Mouse (Mus musculus) limb, embryonic 14.5 days (tissue): Measurements from ENCODE around the gene Arfgef3. TPM values are rescaled to one million over a fixed set of nuclear protein-coding genes. Genes with fewer than 3 reads are reported as not detected.
"Not testable (repeated sequence)": the region's sequence is repeated elsewhere in the genome, so short reads cannot be mapped to it uniquely, and the experiment has no call there.

Experiments
- ATAC-seq: fragments of 200-750 bp; cut with Nextera tagmentation; 2 replicates; pipeline ENCODE4 v1.8.0; 2017; ENCODE audit warnings: low read depth, moderate number of reproducible peaks, moderate TSS enrichment; ENCODE audit not compliant: low FRiP score
- DNase-seq: peaks from one replicate; pipeline ENCODE4 v3.0.0-alpha.2; 2015; ENCODE audit warnings: low spot score
- H3K27ac ChIP-seq: fragments of 300-500 bp; sonication (generic); replicated peaks from 2 replicates; pipeline ENCODE4 v1.5.1; 2014; ENCODE audit warnings: low read depth, mild to moderate bottlenecking, low read length, moderate library complexity, mixed read lengths
- H3K27me3 ChIP-seq: fragments of 300-500 bp; sonication (generic); 2 replicates; pipeline ENCODE4 v1.6.1; 2014; ENCODE audit warnings: low read length, mixed read lengths; ENCODE audit not compliant: control insufficient read depth, insufficient read depth
- H3K36me3 ChIP-seq: fragments of 300-500 bp; sonication (generic); 2 replicates; pipeline ENCODE4 v1.6.1; 2014; ENCODE audit warnings: mild to moderate bottlenecking, low read length, moderate library complexity, mixed read lengths; ENCODE audit not compliant: control insufficient read depth, insufficient read depth
- H3K4me1 ChIP-seq: fragments of 300-500 bp; sonication (generic); 2 replicates; pipeline ENCODE4 v1.6.1; 2014; ENCODE audit warnings: antibody characterized with exemption, low read length, mixed read lengths; ENCODE audit not compliant: control insufficient read depth, insufficient read depth
- H3K4me2 ChIP-seq: fragments of 300-500 bp; sonication (generic); replicated peaks from 2 replicates; pipeline ENCODE4 v1.6.1; 2014; ENCODE audit warnings: low read depth, mild to moderate bottlenecking, low read length, moderate library complexity; ENCODE audit not compliant: severe bottlenecking
- H3K4me3 ChIP-seq: fragments of 300-500 bp; sonication (generic); replicated peaks from 2 replicates; pipeline ENCODE4 v1.5.1; 2014; ENCODE audit warnings: low read length
- H3K9ac ChIP-seq: fragments of 300-500 bp; sonication (generic); 2 replicates; pipeline ENCODE4 v1.6.1; 2014; ENCODE audit warnings: mild to moderate bottlenecking, low read depth, low read length, moderate library complexity; ENCODE audit not compliant: severe bottlenecking
- H3K9me3 ChIP-seq: fragments of 300-500 bp; sonication (generic); 2 replicates; pipeline ENCODE4 v1.6.1; 2016; ENCODE audit warnings: low read length; ENCODE audit not compliant: control insufficient read depth
- POLR2A ChIP-seq: fragments of 200-500 bp; IDR thresholded peaks from 2 replicates; pipeline ENCODE4 v1.8.0; 2012; ENCODE audit warnings: inconsistent platforms, mild to moderate bottlenecking, moderate library complexity, borderline replicate concordance; ENCODE audit not compliant: insufficient read depth, insufficient read length; ENCODE audit errors: extremely low read depth
- WGBS: fragments of 180-500 bp; shearing (Covaris S2); extraction: QIAGEN DNeasy Blood & Tissue Kit; methylation state at CpG from one replicate; pipeline ENCODE4 v1.1.7; 2014; 5-methylcytosine and 5-hydroxymethylcytosine counted together
- polyA plus RNA-seq, 2 experiments: library from polyadenylated mRNA; depleted of rRNA in 1 of 2; stranded (reverse) in 1 of 2; unstranded in 1 of 2; fragments of >200 nt; fragmentation: Nextera tagmentation in 1 of 2; extraction: Ambion mirVana in 1 of 2; gene quantifications; 2 replicates each; pipeline versions ENCODE4 v1.2.1 to v1.2.3; 2012 to 2014

The Arfgef3 gene
- polyA plus RNA-seq, 2 experiments: 0.87 to 1.0 TPM

- whole genome bisulfite sequencing: 86% methylated on average over 6 of the region's 6 CpGs
- Histone ChIP-seq H3K4me3 (no peak overlapping the region), H3K27me3 (no peaks in the 10 kb centered on the region), H3K4me2 (no peak overlapping the region), H3K4me1 (no peaks in the 10 kb centered on the region), H3K9ac (no peak overlapping the region), H3K27ac (no peak overlapping the region), H3K36me3 (no peaks in the 10 kb centered on the region), H3K9me3 (no peaks in the 10 kb centered on the region)
- no peak for TF ChIP-seq POLR2A
- DNase-seq (no peak), ATAC-seq (no peak)
These were observed 146.1 kb downstream of the Arfgef3 start for GRCm38 (mm10) chr10:18597601-18598000.

DNA sequence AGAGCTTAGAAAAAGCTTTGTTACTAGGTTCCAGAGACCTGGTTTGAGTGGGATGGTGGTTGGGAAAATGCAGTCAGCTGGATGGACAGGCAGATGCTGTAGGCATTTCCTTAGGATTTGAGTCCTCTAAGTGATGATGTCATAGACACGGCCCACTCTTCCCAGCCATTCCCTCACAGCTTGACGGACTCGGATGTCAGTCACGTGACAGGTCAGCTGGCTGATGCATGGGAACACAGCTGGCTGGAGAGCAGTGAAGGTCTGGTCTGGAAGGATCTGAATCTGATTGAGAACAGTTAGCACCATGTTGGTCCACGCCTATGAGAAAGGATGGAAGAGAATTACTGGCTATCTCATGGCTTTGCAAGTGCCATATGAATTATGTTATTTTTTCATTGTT, 154.3 kb downstream of the Arfgef3 start:
- H3K4me1 ChIP-seq: no peaks in the 10 kb centered on the region
- no peaks in the 10 kb centered on the region for H3K9me3 ChIP-seq
- no peak for TF ChIP-seq POLR2A
- H3K27me3 ChIP-seq: no peaks in the 10 kb centered on the region
- no peak overlapping the region for H3K4me2 ChIP-seq
- no peak overlapping the region for H3K27ac ChIP-seq
- no peak overlapping the region for H3K4me3 ChIP-seq
- 87% methylated on average over 5 of the region's 5 CpGs for WGBS
- no peak for DNase-seq
- H3K36me3 ChIP-seq: no peaks in the 10 kb centered on the region
- no peak for ATAC-seq
- H3K9ac ChIP-seq: no peak overlapping the region

DNA sequence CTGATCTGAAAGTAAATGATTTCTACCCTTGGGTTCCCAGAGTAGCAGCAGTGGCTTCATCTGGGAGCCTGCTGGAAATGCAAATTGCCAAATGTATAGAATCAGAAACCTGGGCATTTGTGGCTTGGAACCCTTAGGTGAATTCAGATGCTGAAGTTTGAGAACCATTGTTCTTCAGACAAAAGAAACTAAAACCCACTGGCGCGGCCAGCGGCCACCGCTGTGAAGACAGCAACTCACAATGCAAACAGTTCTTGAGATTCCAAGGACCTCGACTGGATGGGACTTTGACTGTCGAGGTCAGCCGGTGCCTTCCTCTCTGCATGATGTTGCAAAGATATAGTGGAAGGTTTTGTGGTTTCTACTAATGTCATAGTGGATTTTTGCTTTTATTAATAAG, 159.6 kb downstream of the Arfgef3 start:
- H3K9me3 ChIP-seq: no peaks in the 10 kb centered on the region
- H3K9ac ChIP-seq: no peak overlapping the region
- H3K27me3 ChIP-seq: no peaks in the 10 kb centered on the region
- H3K4me3 ChIP-seq: no peak overlapping the region
- no peak overlapping the region for H3K27ac ChIP-seq
- no peak for TF ChIP-seq POLR2A
- DNase-seq: no peak
- H3K36me3 ChIP-seq: no peaks in the 10 kb centered on the region
- no peak for ATAC-seq
- no peaks in the 10 kb centered on the region for H3K4me1 ChIP-seq
- H3K4me2 ChIP-seq: no peak overlapping the region
- WGBS: 43% methylated on average over 7 of the region's 7 CpGs

DNA sequence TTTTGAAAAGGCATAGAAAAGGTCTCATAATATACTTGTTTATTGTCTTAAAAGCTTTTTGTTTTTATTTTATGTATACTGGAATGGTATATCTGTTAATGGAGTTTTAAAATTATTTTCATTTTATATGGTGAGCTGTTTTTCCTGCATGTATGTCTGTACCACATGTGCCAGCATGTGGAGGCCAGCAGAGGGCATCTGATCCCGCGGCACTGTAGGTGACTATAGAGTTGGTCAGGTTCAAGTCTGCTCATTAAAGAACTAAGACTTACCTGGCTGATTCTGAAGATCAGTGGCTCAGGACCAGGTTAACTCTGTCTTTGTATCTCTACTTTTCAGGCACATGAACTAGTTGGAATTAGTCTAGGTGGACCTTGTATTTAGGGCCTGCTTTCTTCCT, 171.2 kb downstream of the Arfgef3 start:
- Histone ChIP-seq H3K36me3 (no peaks in the 10 kb centered on the region), H3K27me3 (no peaks in the 10 kb centered on the region), H3K9me3 (peaks cover 5% of the 10 kb centered on the region; the same call in 1 of the 2 replicates), H3K27ac (no peak overlapping the region), H3K4me3 (no peak overlapping the region), H3K4me1 (no peaks in the 10 kb centered on the region), H3K9ac (no peak overlapping the region), H3K4me2 (no peak overlapping the region)
- 54% methylated on average over 2 of the region's 2 CpGs for WGBS
- no peak for TF ChIP-seq POLR2A
- DNase-seq (no peak), ATAC-seq (no peak)

- WGBS: 4% methylated on average over 4 of the region's 4 CpGs
- DNase-seq: peak; percentile 36
- no peaks in the 10 kb centered on the region for H3K36me3 ChIP-seq
These were observed 180.8 kb downstream of the Arfgef3 start for GRCm38 (mm10) chr10:18562940-18563339.

GRCm38 (mm10) chr10:18561445-18561844, 182.3 kb downstream of the Arfgef3 start:
- Histone ChIP-seq H3K27me3 (no peaks in the 10 kb centered on the region), H3K4me1 (no peaks in the 10 kb centered on the region), H3K36me3 (no peaks in the 10 kb centered on the region), H3K4me3 (no peak overlapping the region), H3K27ac (no peak overlapping the region), H3K9ac (no peak overlapping the region), H3K9me3 (no peaks in the 10 kb centered on the region), H3K4me2 (no peak overlapping the region)
- no peak for TF ChIP-seq POLR2A
- ATAC-seq (no peak), DNase-seq (no peak)
- WGBS: 49% methylated on average over 5 of the region's 5 CpGs

More at GRCm38 (mm10) chr10:18562940-18563339, 180.8 kb downstream of the Arfgef3 start:
- Histone ChIP-seq H3K27ac (no peak overlapping the region), H3K4me1 (no peaks in the 10 kb centered on the region), H3K9ac (no peak overlapping the region), H3K27me3 (no peaks in the 10 kb centered on the region), H3K4me2 (no peak overlapping the region), H3K9me3 (no peaks in the 10 kb centered on the region), H3K4me3 (no peak overlapping the region)
- TF ChIP-seq POLR2A: no peak
- 0 out of 2 replicates have a peak, but pooled peaks have one; percentile 44 for ATAC-seq

GRCm38 (mm10) chr10:18559076-18559475, 184.7 kb downstream of the Arfgef3 start:
- 74% methylated on average over 9 of the region's 9 CpGs for WGBS
- not testable (repeated sequence) for H3K9ac ChIP-seq, H3K36me3 ChIP-seq, ATAC-seq, DNase-seq, H3K27ac ChIP-seq, H3K27me3 ChIP-seq, H3K4me3 ChIP-seq, H3K4me1 ChIP-seq, H3K4me2 ChIP-seq, H3K9me3 ChIP-seq
